In genomic region chr15:56485931-56486330, GRCm38 (mm10) we compare ENCODE assay signal across 25 mouse cellular contexts.
DNase-seq lines count a peak whose midpoint lies in the region; ATAC-seq and TF ChIP-seq lines count a peak whose summit lies in the region.
"Had no signal": no experiment of that assay in that cellular context is flagged by ENCODE, and none has a peak within 500 bp of the region (broad histone marks: within the 10 kb centered on the region; RNA-seq: fewer than 3 reads in every experiment).

No protein-coding gene starts in this region.

- no peak for ATAC-seq in liver, embryonic 11.5 days (replicated peaks; ENCODE audit: low FRiP score)
- no peak for ATAC-seq in intestine, embryonic 16.5 days
- ATAC-seq: activated CD4-positive, CD25-positive, alpha-beta regulatory T cell, adult 4 months; CD4-positive, CD25-positive, alpha-beta regulatory T cell, adult 4 months; Patski had no signal

- H3K4me2 ChIP-seq in myocyte (ENCODE audit: low read depth) = peak overlapping the region; percentile 5
- H3K4me2 ChIP-seq in liver, embryonic 11.5 days = no peak overlapping the region
- no peak overlapping the region for H3K4me2 ChIP-seq in intestine, embryonic 16.5 days (ENCODE audit: low read depth, low read length)

- H3K27me3 ChIP-seq in myocyte (ENCODE audit: control insufficient read depth, insufficient read depth, insufficient read length) = no peaks in the 10 kb centered on the region
- no peaks in the 10 kb centered on the region for H3K27me3 ChIP-seq in liver, embryonic 11.5 days (replicated peaks; ENCODE audit: control insufficient read depth, insufficient read depth, low read length)
- H3K27me3 ChIP-seq in intestine, embryonic 16.5 days (replicated peaks; ENCODE audit: control insufficient read depth, insufficient read depth, low read length) = no peaks in the 10 kb centered on the region
- H3K27me3 ChIP-seq: CH12.LX had no signal

- H3K9me3 ChIP-seq in liver, embryonic 11.5 days (ENCODE audit: control insufficient read depth, low read length) = no peaks in the 10 kb centered on the region
- H3K9me3 ChIP-seq in intestine, embryonic 16.5 days (ENCODE audit: control insufficient read depth, low read length) = no peaks in the 10 kb centered on the region
- H3K9me3 ChIP-seq: G1E had no signal

- H3K9ac ChIP-seq in liver, embryonic 11.5 days (ENCODE audit: low read depth, low read length) = no peak overlapping the region
- no peak overlapping the region for H3K9ac ChIP-seq in intestine, embryonic 16.5 days (ENCODE audit: low read depth, low read length)

- no peak overlapping the region for H3K27ac ChIP-seq in liver, embryonic 11.5 days (ENCODE audit: low read depth, low read length)
- no peak overlapping the region for H3K27ac ChIP-seq in intestine, embryonic 16.5 days (ENCODE audit: low read length)

- no peak for TF ChIP-seq POLR2A in myocyte (IDR thresholded peaks at IDR 0.05; ENCODE audit: insufficient read length, low read depth)

- no peak overlapping the region for H3K4me3 ChIP-seq in myocyte
- H3K4me3 ChIP-seq in liver, embryonic 11.5 days (ENCODE audit: low read depth, low read length) = no peak overlapping the region
- H3K4me3 ChIP-seq in intestine, embryonic 16.5 days (ENCODE audit: low read length) = no peak overlapping the region

- DNase-seq in 3T3-L1 (ENCODE audit: low read depth, low spot score) (peak; percentile 85), NIH3T3 (ENCODE audit: low read depth) (peak; percentile 83)
- DNase-seq in Muller cell, postnatal 12 days (ENCODE audit: inconsistent ontology term) = peak; percentile 30
- no peak for DNase-seq in liver, embryonic 11.5 days (ENCODE audit: low spot score)
- no peak for DNase-seq in embryo, embryonic 10.5 days (ENCODE audit: low spot score)
- no peak for DNase-seq in frontal cortex, adult 2 months (ENCODE audit: extremely low spot score in 1 of 2, low spot score in 1 of 2)
- DNase-seq: adrenal gland, adult 2 months; adrenal gland, adult 8-10 months; adrenal gland, postnatal 10 days; adrenal gland, postnatal 14 days; adrenal gland, postnatal 25 days; adrenal gland, postnatal 36 days; B cell, adult 2 months; cerebellum, adult 11 months; cerebellum, adult 11-12 months; cerebellum, adult 18-20 months; cerebellum, adult 2 months; cerebellum, adult 8-10 months had no signal

- no peak overlapping the region for H3ac ChIP-seq in myocyte (ENCODE audit: control insufficient read depth, insufficient read length)

- H3K4me1 ChIP-seq in liver, embryonic 11.5 days (replicated peaks; ENCODE audit: control insufficient read depth, insufficient read depth, low read length) = no peaks in the 10 kb centered on the region
- H3K4me1 ChIP-seq in intestine, embryonic 16.5 days (ENCODE audit: control insufficient read depth, insufficient read depth, low read length) = no peaks in the 10 kb centered on the region

- no peaks in the 10 kb centered on the region for H3K79me2 ChIP-seq in myocyte (ENCODE audit: control insufficient read depth, insufficient read depth)

- WGBS in liver, embryonic 11.5 days = 80% methylated on average over 3 of the region's 3 CpGs
- WGBS in intestine, embryonic 16.5 days = 86% methylated on average over 3 of the region's 3 CpGs

- no peaks in the 10 kb centered on the region for H3K36me3 ChIP-seq in myocyte (ENCODE audit: control insufficient read depth, insufficient read depth)
- H3K36me3 ChIP-seq in liver, embryonic 11.5 days (ENCODE audit: control insufficient read depth, insufficient read depth, low read length) = no peaks in the 10 kb centered on the region
- H3K36me3 ChIP-seq in intestine, embryonic 16.5 days (ENCODE audit: control insufficient read depth, insufficient read depth, low read length) = no peaks in the 10 kb centered on the region
- H3K36me3 ChIP-seq: G1E had no signal

TF ChIP-seq in myocyte, 11 proteins besides CTCF, POLR2A, EP300 and RAD21:
- TF ChIP-seq TCF12 (IDR thresholded peaks at IDR 0.05; ENCODE audit: insufficient read depth, poor library complexity, severe bottlenecking) (no peak), POLR2AphosphoS2 (IDR thresholded peaks at IDR 0.05; ENCODE audit: insufficient read length, low read depth) (no peak), MAX (IDR thresholded peaks at IDR 0.05; ENCODE audit: low read depth) (no peak), E2F4 (IDR thresholded peaks at IDR 0.05; ENCODE audit: insufficient read depth) (no peak), MYOD1 (IDR thresholded peaks at IDR 0.05; ENCODE audit: control insufficient read depth in 1 of 3, insufficient read length in 2 of 3, low read depth in 2 of 3) (no peak), USF1 (IDR thresholded peaks at IDR 0.05; ENCODE audit: low read depth) (no peak), MYOG (IDR thresholded peaks at IDR 0.05; ENCODE audit: control insufficient read depth in 1 of 3, insufficient read depth in 1 of 3, insufficient read length in 2 of 3, low read depth in 2 of 3) (no peak), TCF3 (IDR thresholded peaks at IDR 0.05; ENCODE audit: insufficient read length, low read depth) (no peak), SRF (IDR thresholded peaks at IDR 0.05; ENCODE audit: control insufficient read depth, insufficient read length, low read depth) (no peak), REST (IDR thresholded peaks at IDR 0.05; ENCODE audit: insufficient read depth, insufficient read length) (no peak)

Comparison
In these comparisons a context has a peak if more than half of its experiments do, and no peak if none do; other contexts are left out.
1. DNase-seq: peak in 3T3-L1 (single experiment), Muller cell, postnatal 12 days (single experiment) and NIH3T3 (single experiment); none in liver, embryonic 11.5 days (single experiment), embryo, embryonic 10.5 days (single experiment) and frontal cortex, adult 2 months (0 of 2).